Mouse (Mus musculus): ENCODE results near the gene Dhx33. TPM values are rescaled to one million over a fixed set of nuclear protein-coding genes. Genes with fewer than 3 reads are reported as not detected.

The Dhx33 gene
- 15.3 and 16.3 TPM in 2 replicates for polyA plus RNA-seq (2016; fragmentation: Nextera tagmentation; extraction: Ambion mirVana)

GRCm38 (mm10) chr11:71004316-71004773, at the start of gene Dhx33:
Gene Dhx33, minus strand, starts transcription at chr11:71004437.
- ATAC-seq: peak; percentile 93
- peak within 1 kb of the TSS; percentile 82 for H3K27ac ChIP-seq
- H3K4me3 ChIP-seq: peak within 1 kb of the TSS; percentile 93
- no peaks in the 10 kb centered on the region for H3K27me3 ChIP-seq (replicated peaks)
- peak within 1 kb of the TSS; percentile 90 for H3K4me2 ChIP-seq
- under 1% methylated on average over 34 of the region's 35 CpGs for WGBS (ENCODE audit: insufficient replicate concordance)
- no peaks in the 10 kb centered on the region for H3K9me3 ChIP-seq (replicated peaks)
- H3K4me1 ChIP-seq: peaks cover 34% of the 10 kb centered on the region
- H3K36me3 ChIP-seq: peaks cover 42% of the 10 kb centered on the region
- peak within 1 kb of the TSS; percentile 83 for H3K9ac ChIP-seq

GRCm38 (mm10) chr11:71052554-71052953, 48.3 kb upstream of the Dhx33 start:
- WGBS (ENCODE audit: insufficient replicate concordance): 3% methylated on average over 1 of the region's 1 CpGs
- Histone ChIP-seq H3K9me3 (replicated peaks) (no peaks in the 10 kb centered on the region), H3K4me3 (no peak overlapping the region), H3K27ac (no peak overlapping the region), H3K4me1 (no peaks in the 10 kb centered on the region), H3K4me2 (no peak overlapping the region), H3K9ac (no peak overlapping the region), H3K27me3 (replicated peaks) (no peaks in the 10 kb centered on the region), H3K36me3 (no peaks in the 10 kb centered on the region)
- ATAC-seq: no peak

- Histone ChIP-seq H3K9ac (no peak overlapping the region), H3K4me2 (no peak overlapping the region), H3K27me3 (replicated peaks) (no peaks in the 10 kb centered on the region; the same call in 1 of the 2 replicates), H3K27ac (no peak overlapping the region), H3K4me1 (no peaks in the 10 kb centered on the region), H3K4me3 (no peak overlapping the region), H3K9me3 (replicated peaks) (no peaks in the 10 kb centered on the region), H3K36me3 (no peaks in the 10 kb centered on the region)
- no peak for ATAC-seq
- 98% methylated on average over 5 of the region's 5 CpGs for WGBS (ENCODE audit: insufficient replicate concordance)
Measured at GRCm38 (mm10) chr11:71039526-71040298, 35.5 kb upstream of the Dhx33 start.

GRCm38 (mm10) chr11:71033163-71033761, 29.0 kb upstream of the Dhx33 start, which contains the start of gene 6330403K07Rik:
Gene 6330403K07Rik, minus strand, starts transcription at chr11:71033513.
- ATAC-seq: peak; percentile 76
- no peak within 1 kb of the TSS for H3K27ac ChIP-seq
- peaks cover 27% of the 10 kb centered on the region for H3K27me3 ChIP-seq (replicated peaks)
- H3K4me3 ChIP-seq: peak within 1 kb of the TSS; percentile 45
- H3K4me2 ChIP-seq: peak within 1 kb of the TSS; percentile 62
- H3K9me3 ChIP-seq (replicated peaks): no peaks in the 10 kb centered on the region
- H3K36me3 ChIP-seq: peaks cover 5% of the 10 kb centered on the region
- peak within 1 kb of the TSS; percentile 31; the same call in 1 of the 2 replicates for H3K9ac ChIP-seq
- 2% methylated on average over 30 of the region's 31 CpGs for WGBS (ENCODE audit: insufficient replicate concordance)
- peaks cover 16% of the 10 kb centered on the region for H3K4me1 ChIP-seq

- peaks cover 16% of the 10 kb centered on the region for H3K4me1 ChIP-seq
- H3K27ac ChIP-seq: no peak overlapping the region
- ATAC-seq: no peak
- H3K4me2 ChIP-seq: peak overlapping the region; percentile 62
- H3K9me3 ChIP-seq (replicated peaks): no peaks in the 10 kb centered on the region
- peaks cover 27% of the 10 kb centered on the region for H3K27me3 ChIP-seq (replicated peaks)
- H3K9ac ChIP-seq: peak overlapping the region; percentile 31; the same call in 1 of the 2 replicates
- H3K36me3 ChIP-seq: peaks cover 11% of the 10 kb centered on the region
- peak overlapping the region; percentile 45 for H3K4me3 ChIP-seq
- 18% methylated on average over 26 of the region's 26 CpGs for WGBS (ENCODE audit: insufficient replicate concordance)
Measured at GRCm38 (mm10) chr11:71032491-71033162, 28.4 kb upstream of the Dhx33 start.

GRCm38 (mm10) chr11:71032070-71032469, 27.8 kb upstream of the Dhx33 start:
- Histone ChIP-seq H3K4me2 (peak overlapping the region; percentile 62; the same call in 1 of the 2 replicates), H3K4me3 (peak overlapping the region; percentile 45), H3K4me1 (peaks cover 16% of the 10 kb centered on the region), H3K36me3 (peaks cover 16% of the 10 kb centered on the region), H3K9me3 (replicated peaks) (no peaks in the 10 kb centered on the region), H3K27ac (no peak overlapping the region), H3K27me3 (replicated peaks) (peaks cover 27% of the 10 kb centered on the region), H3K9ac (no peak overlapping the region)
- ATAC-seq: no peak
- 56% methylated on average over 7 of the region's 7 CpGs for WGBS (ENCODE audit: insufficient replicate concordance)

- Histone ChIP-seq H3K9ac (no peak overlapping the region), H3K4me3 (no peak overlapping the region), H3K4me2 (no peak overlapping the region), H3K36me3 (peaks cover 42% of the 10 kb centered on the region), H3K9me3 (replicated peaks) (no peaks in the 10 kb centered on the region), H3K4me1 (peaks cover 16% of the 10 kb centered on the region), H3K27me3 (replicated peaks) (peaks cover 27% of the 10 kb centered on the region), H3K27ac (no peak overlapping the region)
- WGBS (ENCODE audit: insufficient replicate concordance): 66% methylated on average over 3 of the region's 3 CpGs
- no peak for ATAC-seq
Measured at GRCm38 (mm10) chr11:71029403-71030118, 25.3 kb upstream of the Dhx33 start.

- H3K36me3 ChIP-seq: peaks cover 53% of the 10 kb centered on the region
- no peak overlapping the region for H3K27ac ChIP-seq
- peaks cover 15% of the 10 kb centered on the region for H3K4me1 ChIP-seq
- no peaks in the 10 kb centered on the region for H3K9me3 ChIP-seq (replicated peaks)
- WGBS (ENCODE audit: insufficient replicate concordance): 76% methylated on average over 3 of the region's 3 CpGs
- H3K27me3 ChIP-seq (replicated peaks): peaks cover 21% of the 10 kb centered on the region
- no peak overlapping the region for H3K4me3 ChIP-seq
- no peak overlapping the region for H3K9ac ChIP-seq
- no peak overlapping the region for H3K4me2 ChIP-seq
- ATAC-seq: no peak
Measured at GRCm38 (mm10) chr11:71028280-71028679, 24.0 kb upstream of the Dhx33 start.

GRCm38 (mm10) chr11:71019201-71020068, 15.2 kb upstream of the Dhx33 start, which contains the start of the genes Mis12 and Derl2:
Gene Mis12, plus strand, starts transcription at chr11:71019611.
Gene Derl2, minus strand, starts transcription at chr11:71019841.
- peak within 1 kb of the TSS; percentile 83 for H3K4me3 ChIP-seq
- peaks cover 54% of the 10 kb centered on the region for H3K4me1 ChIP-seq
- peak within 1 kb of the TSS; percentile 93 for H3K27ac ChIP-seq
- peaks cover 42% of the 10 kb centered on the region for H3K36me3 ChIP-seq
- ATAC-seq: peak; percentile 98
- no peaks in the 10 kb centered on the region for H3K9me3 ChIP-seq (replicated peaks)
- WGBS (ENCODE audit: insufficient replicate concordance): under 1% methylated on average over 71 of the region's 71 CpGs
- peak within 1 kb of the TSS; percentile 92 for H3K4me2 ChIP-seq
- no peaks in the 10 kb centered on the region for H3K27me3 ChIP-seq (replicated peaks)
- peak within 1 kb of the TSS; percentile 84 for H3K9ac ChIP-seq

- peak overlapping the region; percentile 84 for H3K9ac ChIP-seq
Measured at GRCm38 (mm10) chr11:71018416-71019200, 14.4 kb upstream of the Dhx33 start.

More at GRCm38 (mm10) chr11:71018416-71019200, 14.4 kb upstream of the Dhx33 start:
- H3K4me3 ChIP-seq: peak overlapping the region; percentile 83
- H3K36me3 ChIP-seq: peaks cover 42% of the 10 kb centered on the region
- H3K27me3 ChIP-seq (replicated peaks): no peaks in the 10 kb centered on the region
- H3K9me3 ChIP-seq (replicated peaks): no peaks in the 10 kb centered on the region
- peak overlapping the region; percentile 77 for H3K27ac ChIP-seq
- peak overlapping the region; percentile 70 for H3K4me2 ChIP-seq
- H3K4me1 ChIP-seq: peaks cover 54% of the 10 kb centered on the region
- WGBS (ENCODE audit: insufficient replicate concordance): 5% methylated on average over 28 of the region's 28 CpGs
- peak; percentile 14 for ATAC-seq

Measured in liver, embryonic 12.5 days (tissue).